Mouse (Mus musculus): ENCODE results near the gene Rab5b. TPM values are rescaled to one million over a fixed set of nuclear protein-coding genes. Genes with fewer than 3 reads are reported as not detected.
"Not testable (repeated sequence)": the region's sequence is repeated elsewhere in the genome, so short reads cannot be mapped to it uniquely, and the experiment has no call there.

The Rab5b gene
- 10 to 100 TPM; 82.7 to 83.2 TPM for total RNA-seq (2021)
- long read RNA-seq, experiment 1, transcript Rab5b-201 (6 exons, 3,180 nt), result major isoform, 66 of 104 reads
- long read RNA-seq, experiment 1, partial matches to known transcripts, result 11 of 104 reads
- long read RNA-seq, experiment 1, other reads (novel, unspliced or antisense), result 26 of 104 reads
- long read RNA-seq, experiment 2, transcript Rab5b-201 (6 exons, 3,180 nt), result major isoform, 52 of 83 reads
- long read RNA-seq, experiment 2, partial matches to known transcripts, result 2 of 83 reads
- long read RNA-seq, experiment 2, other reads (novel, unspliced or antisense), result 29 of 83 reads

- DNase-seq, result peak; percentile 91
These were observed at the start of gene Rab5b for GRCm38 (mm10) chr10:128695992-128696807. Gene Rab5b (minus strand): TSS chr10:128696264.

GRCm38 (mm10) chr10:128744680-128745601 lies 48.9 kb upstream of the Rab5b start, which contains the start of gene Dgka:
Gene Dgka (minus strand): TSS chr10:128744855.
- no peak for DNase-seq

- DNase-seq, result no peak
These were observed 48.1 kb upstream of the Rab5b start for GRCm38 (mm10) chr10:128744211-128744610.

- peak; percentile 65 for DNase-seq
These were observed 47.7 kb upstream of the Rab5b start for GRCm38 (mm10) chr10:128743791-128744191.

- DNase-seq, result no peak
These were observed 47.2 kb upstream of the Rab5b start for GRCm38 (mm10) chr10:128743235-128743634.

GRCm38 (mm10) chr10:128742616-128743015 lies 46.6 kb upstream of the Rab5b start:
- no peak for DNase-seq

- no peak for DNase-seq
These were observed 44.2 kb upstream of the Rab5b start for GRCm38 (mm10) chr10:128740296-128740695.

GRCm38 (mm10) chr10:128737435-128737834 lies 41.4 kb upstream of the Rab5b start:
- DNase-seq, result no peak

GRCm38 (mm10) chr10:128731992-128732391 lies 35.9 kb upstream of the Rab5b start:
- no peak for DNase-seq

- peak; percentile 80 for DNase-seq
These were observed 35.0 kb upstream of the Rab5b start for GRCm38 (mm10) chr10:128731002-128731433.

GRCm38 (mm10) chr10:128728059-128728458 lies 32.0 kb upstream of the Rab5b start:
- DNase-seq, result no peak

- DNase-seq, result not testable (repeated sequence)
These were observed 29.4 kb upstream of the Rab5b start for GRCm38 (mm10) chr10:128725466-128725865.

- DNase-seq, result no peak
These were observed 19.8 kb upstream of the Rab5b start for GRCm38 (mm10) chr10:128715559-128716537.

GRCm38 (mm10) chr10:128711318-128711717 lies 15.3 kb upstream of the Rab5b start:
- DNase-seq, result not testable (repeated sequence)

- DNase-seq, result no peak
These were observed 9.2 kb upstream of the Rab5b start for GRCm38 (mm10) chr10:128705317-128705693.

GRCm38 (mm10) chr10:128704491-128705316 lies 8.6 kb upstream of the Rab5b start, which contains the start of gene Cdk2:
Gene Cdk2 (minus strand): TSS chr10:128705031.
- DNase-seq, result peak; percentile 92

- no peak for DNase-seq
These were observed 7.8 kb upstream of the Rab5b start, which contains the start of gene Pmel for GRCm38 (mm10) chr10:128703895-128704294. Gene Pmel (plus strand): TSS chr10:128704195.

- no peak for DNase-seq
These were observed 6.4 kb upstream of the Rab5b start for GRCm38 (mm10) chr10:128702328-128703007.

- no peak for DNase-seq
These were observed 4.6 kb upstream of the Rab5b start for GRCm38 (mm10) chr10:128700712-128701111.

Data from gastrocnemius, postnatal 10 days (tissue).